In genomic region chr2:139677065-139677762, GRCm38 (mm10) we compare ENCODE assay signal across 8 mouse cellular contexts. TPM values are rescaled to one million over a fixed set of nuclear protein-coding genes. Genes with fewer than 3 reads are reported as not detected.
A peak's percentile ranks its signal among the peaks of the same experiment; 100 is the strongest.
DNase-seq lines count a peak whose midpoint lies in the region; ATAC-seq and TF ChIP-seq lines count a peak whose summit lies in the region.

No protein-coding gene starts in this region.

- H3K27ac ChIP-seq in bone marrow macrophage, adult 2 months (ENCODE audit: insufficient read depth, low read depth, low read length), result no peak overlapping the region
- H3K27ac ChIP-seq in embryonic facial prominence, embryonic 13.5 days, result peak overlapping the region; percentile 86

- peak overlapping the region; percentile 98 for H3K4me2 ChIP-seq in embryonic facial prominence, embryonic 13.5 days

- WGBS in embryonic facial prominence, embryonic 13.5 days, result under 1% methylated on average over 52 of the region's 52 CpGs

- ATAC-seq in embryonic facial prominence, embryonic 13.5 days (ENCODE audit: insufficient number of reproducible peaks, insufficient read depth, low FRiP score, low TSS enrichment, low read depth), result peak; percentile 59

- H3K36me3 ChIP-seq in embryonic facial prominence, embryonic 13.5 days, result no peaks in the 10 kb centered on the region

- H3K9ac ChIP-seq in embryonic facial prominence, embryonic 13.5 days, result peak overlapping the region; percentile 91

- H3K4me3 ChIP-seq in bone marrow macrophage, adult 2 months (ENCODE audit: insufficient read depth, low read length), result peak overlapping the region; percentile 56
- peak overlapping the region; percentile 95 for H3K4me3 ChIP-seq in embryonic facial prominence, embryonic 13.5 days

- TF ChIP-seq POLR2A in bone marrow macrophage, adult 2 months (IDR thresholded peaks at IDR 0.05; ENCODE audit: borderline replicate concordance, low read depth, low read length), result no peak

- 0 out of 2 replicates have a peak, but pooled peaks have one; percentile 8 for TF ChIP-seq CTCF in bone marrow macrophage, adult 2 months (IDR thresholded peaks at IDR 0.05; ENCODE audit: low read depth, low read length)

- peaks cover 23% of the 10 kb centered on the region for H3K27me3 ChIP-seq in embryonic facial prominence, embryonic 13.5 days

- intact Hi-C loops in left cerebral cortex, postnatal 25 days (cut with DNase I), result loop anchor here (5.0 to 10.0 kb wide), 2 partner anchors 40 to 288 kb away; no protein-coding TSS in a partner anchor

- no peaks in the 10 kb centered on the region for H3K4me1 ChIP-seq in bone marrow macrophage, adult 2 months (ENCODE audit: control insufficient read depth, insufficient read depth, low read length)
- peaks cover 19% of the 10 kb centered on the region; the same call in 1 of the 2 replicates for H3K4me1 ChIP-seq in embryonic facial prominence, embryonic 13.5 days

- DNase-seq in heart, adult 18-20 months, result peak; percentile 77 to 85
- DNase-seq in kidney, adult 11 months, result peak; percentile 46
- peak; percentile 84 to 89 for DNase-seq in left cerebral cortex, postnatal 25 days (ENCODE audit: low spot score in 2 of 2)
- peak; percentile 69 for DNase-seq in mesoderm, embryonic 11.5 days (ENCODE audit: low read depth, low spot score)
- peak; percentile 40 for DNase-seq in skeletal muscle tissue, adult 2 months (ENCODE audit: low read depth, low spot score)
- DNase-seq in spleen, postnatal 36 days (ENCODE audit: low spot score in 2 of 2), result no peak

- H3K9me3 ChIP-seq in embryonic facial prominence, embryonic 13.5 days, result no peaks in the 10 kb centered on the region

RNA-seq across cellular contexts. Expression of gene Ism1, which starts 0.8 kb away (rescaled TPM):
- polyA plus RNA-seq in bone marrow macrophage, adult 2 months (2012; ENCODE audit: insufficient read depth, insufficient read length, missing spikeins), result not detected in 2 replicates
- polyA plus RNA-seq in embryonic facial prominence, embryonic 13.5 days (2015; fragmentation: Nextera tagmentation; extraction: Ambion mirVana), result 4.0 and 4.4 TPM in 2 replicates
- 1 to 10 TPM in 1 of 2 experiments, under 1 TPM in 1; 0.79 to 1.3 TPM for total RNA-seq in heart, adult 18-20 months (2021)
- 1 to 10 TPM; 6.6 to 7.5 TPM for total RNA-seq in left cerebral cortex, postnatal 25 days (2021)

Comparison
In these comparisons a context has a peak if more than half of its experiments do, and no peak if none do; other contexts are left out.
1. DNase-seq: peak in heart, adult 18-20 months (2 of 2), kidney, adult 11 months (single experiment), left cerebral cortex, postnatal 25 days (2 of 2), mesoderm, embryonic 11.5 days (single experiment) and skeletal muscle tissue, adult 2 months (single experiment); none in spleen, postnatal 36 days (0 of 2).